Mouse (Mus musculus): Measurements from ENCODE around the gene Stac2. TPM values are rescaled to one million over a fixed set of nuclear protein-coding genes. Genes with fewer than 3 reads are reported as not detected.

Stac2 gene
- polyA plus RNA-seq, 1 experiment: 1.5 TPM

DNA sequence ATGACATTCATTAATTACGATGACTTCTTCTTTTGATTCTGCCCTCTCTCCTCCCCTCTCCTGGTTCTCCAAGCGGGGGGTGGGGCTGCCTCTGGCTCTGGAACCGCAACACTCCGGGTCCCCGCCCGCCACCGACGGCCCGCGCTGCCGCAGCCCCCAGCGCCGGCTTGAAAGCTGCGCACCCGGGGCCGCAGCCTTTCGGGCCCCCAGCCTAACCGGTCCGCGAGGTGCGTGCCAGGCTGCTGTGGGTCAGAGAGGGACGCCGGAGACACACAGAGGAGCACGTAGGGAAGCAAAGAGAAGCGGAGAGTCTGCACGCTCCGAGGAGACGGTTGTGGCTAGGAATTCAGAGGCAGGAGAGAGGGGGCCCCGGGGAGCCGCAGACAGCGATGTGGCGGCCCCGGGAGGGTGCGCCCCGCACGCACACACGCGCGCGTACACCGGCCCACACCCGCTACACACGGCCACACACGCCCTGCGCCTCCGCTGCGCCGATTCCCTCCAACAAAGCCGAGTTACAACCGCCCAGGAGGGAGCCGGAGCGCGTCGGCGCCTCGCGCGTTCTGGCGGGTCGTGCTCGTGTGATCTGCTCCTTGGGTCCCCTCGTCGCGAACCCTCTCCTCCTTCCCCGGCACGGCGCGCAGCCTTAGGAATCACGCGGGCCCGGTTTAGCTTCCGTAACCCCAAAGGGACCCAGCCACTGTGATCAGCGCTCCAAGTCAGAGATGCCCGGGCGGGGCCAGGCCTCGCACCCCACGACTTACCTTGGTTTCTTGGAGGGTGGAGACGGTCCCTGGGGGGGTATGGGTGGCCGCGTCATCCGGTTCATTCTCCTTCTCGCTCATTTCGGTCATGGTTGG is 903 bp downstream of the Stac2 start:
- H3K4me1 ChIP-seq: peaks cover 32% of the 10 kb centered on the region
- H3K27me3 ChIP-seq (replicated peaks): peaks cover 93% of the 10 kb centered on the region
- H3K4me3 ChIP-seq (replicated peaks): peak overlapping the region; percentile 82
- TF ChIP-seq GATA1 (IDR thresholded peaks at IDR 0.05; ENCODE audit: borderline replicate concordance, low read length) (no peak), FLI1 (IDR thresholded peaks at IDR 0.05; ENCODE audit: low read length) (no peak)
- H3K9me3 ChIP-seq: no peaks in the 10 kb centered on the region
- H3K36me3 ChIP-seq (replicated peaks; ENCODE audit: low read length): no peaks in the 10 kb centered on the region

DNA sequence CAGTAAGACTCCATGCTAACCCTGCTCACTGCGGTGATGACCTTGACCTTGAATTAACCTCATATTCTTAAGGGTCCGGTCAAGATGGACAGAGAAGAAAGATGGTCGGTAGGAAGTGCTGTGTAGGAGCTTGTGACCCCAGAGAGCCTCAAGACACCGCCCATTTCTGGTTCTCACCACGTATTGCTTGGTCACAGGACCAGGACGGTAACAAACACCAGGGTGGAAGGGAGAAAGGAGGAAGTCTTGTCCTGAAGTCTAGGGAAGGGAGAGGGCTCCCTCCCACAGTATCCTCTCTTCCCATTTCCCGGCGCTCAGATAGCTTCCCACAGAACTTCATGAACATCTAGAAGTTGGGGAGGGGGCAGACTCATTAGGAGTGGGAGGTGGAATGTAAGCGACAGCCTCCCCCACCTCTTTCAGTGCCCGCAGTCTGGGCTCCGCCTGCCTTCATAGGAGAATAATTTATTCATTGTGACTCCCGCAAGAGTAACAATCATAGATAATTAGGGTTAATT is 1.6 kb downstream of the Stac2 start:
- Histone ChIP-seq H3K4me3 (replicated peaks) (peak overlapping the region; percentile 82), H3K27me3 (replicated peaks) (peaks cover 90% of the 10 kb centered on the region), H3K4me1 (peaks cover 31% of the 10 kb centered on the region), H3K9me3 (no peaks in the 10 kb centered on the region), H3K36me3 (replicated peaks; ENCODE audit: low read length) (no peaks in the 10 kb centered on the region)
- TF ChIP-seq FLI1 (IDR thresholded peaks at IDR 0.05; ENCODE audit: low read length): no peak
- TF ChIP-seq GATA1 (IDR thresholded peaks at IDR 0.05; ENCODE audit: borderline replicate concordance, low read length): no peak

DNA sequence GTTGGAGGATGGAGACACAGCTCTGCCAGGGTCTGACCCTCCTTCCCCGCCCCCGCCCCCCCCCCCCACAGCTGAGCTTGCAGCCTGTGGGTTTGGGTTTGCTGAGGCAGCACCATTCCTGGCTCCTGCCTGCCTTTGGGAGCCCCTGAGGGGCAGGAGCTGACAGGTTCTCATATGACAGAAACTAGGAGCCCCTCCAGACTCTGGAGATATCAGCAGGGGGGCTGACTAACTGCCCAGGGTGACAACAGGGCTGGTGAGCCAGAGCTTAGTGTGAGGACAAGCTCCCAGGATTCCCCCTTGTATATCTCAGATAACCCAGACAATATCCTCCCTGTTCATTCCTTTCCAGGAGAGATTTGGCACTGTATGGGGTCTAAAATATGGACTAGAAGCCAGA is 2.3 kb downstream of the Stac2 start:
- Histone ChIP-seq H3K36me3 (replicated peaks; ENCODE audit: low read length) (no peaks in the 10 kb centered on the region), H3K9me3 (no peaks in the 10 kb centered on the region), H3K4me1 (peaks cover 31% of the 10 kb centered on the region), H3K4me3 (replicated peaks) (no peak overlapping the region), H3K27me3 (replicated peaks) (peaks cover 92% of the 10 kb centered on the region)
- TF ChIP-seq GATA1 (IDR thresholded peaks at IDR 0.05; ENCODE audit: borderline replicate concordance, low read length) (no peak), FLI1 (IDR thresholded peaks at IDR 0.05; ENCODE audit: low read length) (no peak)

DNA sequence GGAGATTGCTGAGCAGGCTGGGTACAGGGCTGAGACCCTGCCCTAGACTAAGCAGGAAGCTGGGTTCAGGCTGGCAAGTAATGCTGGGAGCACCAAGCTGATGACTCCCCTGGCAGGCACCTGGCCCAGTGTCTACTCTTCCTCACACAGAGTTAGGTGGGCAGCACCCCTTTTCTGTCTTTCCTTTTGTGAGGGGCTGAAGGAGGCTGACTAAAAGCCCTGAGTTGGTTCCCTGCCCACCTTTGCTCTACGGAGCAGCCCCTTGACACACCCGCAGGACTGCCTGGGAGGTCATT is 2.8 kb downstream of the Stac2 start:
- H3K4me1 ChIP-seq: peaks cover 31% of the 10 kb centered on the region
- H3K27me3 ChIP-seq (replicated peaks): peaks cover 91% of the 10 kb centered on the region
- TF ChIP-seq GATA1 (IDR thresholded peaks at IDR 0.05; ENCODE audit: borderline replicate concordance, low read length) (no peak), FLI1 (IDR thresholded peaks at IDR 0.05; ENCODE audit: low read length) (no peak)
- H3K9me3 ChIP-seq: 0 out of 2 replicates have a peak, but pooled peaks cover 3% of the 10 kb centered on the region
- H3K4me3 ChIP-seq (replicated peaks): no peak overlapping the region
- H3K36me3 ChIP-seq (replicated peaks; ENCODE audit: low read length): no peaks in the 10 kb centered on the region

DNA sequence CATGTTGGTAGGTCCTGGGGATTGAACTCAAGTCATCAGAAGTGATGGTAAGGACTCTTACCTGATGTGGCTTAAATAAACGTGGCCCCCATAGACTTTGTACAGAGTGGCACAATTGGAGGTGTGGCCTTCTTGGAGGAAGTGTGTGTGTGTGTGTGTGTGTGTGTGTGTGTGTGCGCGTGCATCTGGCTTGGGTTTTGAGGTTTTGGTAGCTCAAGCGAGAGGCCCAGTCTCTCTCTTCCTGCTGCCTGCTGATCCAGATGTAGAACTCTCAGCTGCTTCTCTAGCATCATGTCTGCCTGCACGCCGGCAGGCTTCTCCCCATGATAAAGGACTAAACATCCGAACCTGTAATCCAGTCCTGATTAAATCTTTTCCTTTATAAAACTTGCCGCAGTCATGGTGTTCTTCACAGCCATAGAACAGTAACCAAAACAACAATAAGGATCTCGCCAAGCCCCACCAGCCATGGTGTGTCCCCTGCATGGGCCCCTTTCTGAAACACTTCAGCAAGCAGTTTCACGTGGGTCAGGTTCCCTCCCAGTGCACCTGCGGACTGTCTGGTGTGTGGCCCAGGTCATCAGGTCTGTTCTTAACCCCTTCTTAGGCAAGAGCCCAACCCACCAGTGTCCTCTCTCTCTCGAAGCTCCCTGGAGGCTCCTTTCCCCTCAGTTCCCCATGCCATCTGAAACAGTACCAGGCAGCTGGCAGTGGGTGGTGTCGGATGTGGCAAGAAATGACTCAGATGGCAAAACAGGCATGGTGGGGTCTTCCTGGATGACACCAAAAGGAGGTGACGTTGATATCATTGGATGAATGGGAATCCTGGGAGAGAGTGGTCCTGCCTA is 3.4 kb downstream of the Stac2 start:
- H3K9me3 ChIP-seq: 0 out of 2 replicates have a peak, but pooled peaks cover 4% of the 10 kb centered on the region
- TF ChIP-seq GATA1 (IDR thresholded peaks at IDR 0.05; ENCODE audit: borderline replicate concordance, low read length): no peak
- TF ChIP-seq FLI1 (IDR thresholded peaks at IDR 0.05; ENCODE audit: low read length): no peak
- H3K4me1 ChIP-seq: peaks cover 31% of the 10 kb centered on the region
- H3K27me3 ChIP-seq (replicated peaks): peaks cover 88% of the 10 kb centered on the region
- no peaks in the 10 kb centered on the region for H3K36me3 ChIP-seq (replicated peaks; ENCODE audit: low read length)
- no peak overlapping the region for H3K4me3 ChIP-seq (replicated peaks)

DNA sequence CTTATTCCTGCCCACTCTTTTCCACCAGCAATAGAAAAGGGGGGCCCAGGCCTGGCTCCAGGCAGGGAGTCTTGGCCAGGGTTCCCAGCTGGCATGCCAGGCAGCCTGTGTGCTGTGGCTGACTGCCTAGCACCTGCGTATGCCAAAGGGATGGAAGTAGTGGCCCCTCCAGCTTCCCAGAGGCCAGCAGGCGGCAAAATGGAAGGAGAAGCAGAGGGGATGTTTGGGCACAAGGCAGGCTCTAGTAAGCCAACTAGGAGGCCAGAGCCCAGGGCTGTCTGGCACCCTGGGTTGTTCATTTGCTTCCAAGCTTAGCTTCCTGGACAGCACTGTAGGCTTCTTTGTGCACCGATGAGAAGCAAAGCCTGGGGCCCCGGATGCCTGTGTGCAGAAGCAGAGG is 5.5 kb downstream of the Stac2 start:
- Histone ChIP-seq H3K36me3 (replicated peaks; ENCODE audit: low read length) (no peaks in the 10 kb centered on the region), H3K4me1 (peaks cover 29% of the 10 kb centered on the region), H3K9me3 (0 out of 2 replicates have a peak, but pooled peaks cover 4% of the 10 kb centered on the region), H3K27me3 (replicated peaks) (peaks cover 83% of the 10 kb centered on the region), H3K4me3 (replicated peaks) (no peak overlapping the region)
- TF ChIP-seq GATA1 (IDR thresholded peaks at IDR 0.05; ENCODE audit: borderline replicate concordance, low read length): no peak
- no peak for TF ChIP-seq FLI1 (IDR thresholded peaks at IDR 0.05; ENCODE audit: low read length)

DNA sequence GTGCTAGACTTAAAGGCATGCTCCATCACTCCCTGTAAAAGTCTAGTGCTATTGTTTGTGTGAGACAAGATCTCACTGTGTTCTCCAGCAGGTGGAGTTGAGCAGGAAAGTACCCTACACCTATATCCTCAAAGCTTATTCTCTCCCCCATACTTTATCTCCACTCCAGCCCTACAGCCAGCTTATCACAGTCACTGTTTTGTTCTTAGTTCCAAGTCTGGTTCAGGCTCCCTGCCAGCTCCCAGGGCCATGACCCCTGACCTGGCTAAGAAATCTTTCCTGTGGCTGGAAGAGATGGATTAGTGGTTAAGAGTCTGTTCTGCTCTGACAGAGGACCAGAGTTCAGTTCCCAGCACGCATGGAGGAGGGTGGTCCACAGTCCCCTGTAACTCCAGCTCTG is 6.8 kb downstream of the Stac2 start:
- TF ChIP-seq GATA1 (IDR thresholded peaks at IDR 0.05; ENCODE audit: borderline replicate concordance, low read length) (no peak), FLI1 (IDR thresholded peaks at IDR 0.05; ENCODE audit: low read length) (no peak)

DNA sequence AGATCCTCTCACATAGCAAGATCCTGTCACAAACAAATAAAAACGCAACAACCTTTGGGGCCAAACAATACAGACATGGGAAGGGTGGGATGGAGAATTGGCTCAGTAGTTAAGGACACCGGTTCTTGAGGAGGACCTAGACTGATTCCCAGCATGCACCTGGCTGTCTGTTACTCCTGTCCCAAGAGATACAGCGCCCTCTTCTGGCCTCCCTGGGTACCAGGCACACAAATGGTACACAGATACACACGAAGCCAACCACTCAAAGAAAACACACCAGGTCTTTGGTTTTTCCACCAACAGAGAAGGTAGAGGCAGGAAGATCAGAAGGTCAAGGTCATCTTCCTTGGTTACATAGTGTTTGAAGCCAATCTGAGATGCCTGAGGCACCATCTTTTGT is 7.7 kb downstream of the Stac2 start:
- Histone ChIP-seq H3K4me1 (peaks cover 19% of the 10 kb centered on the region), H3K9me3 (0 out of 2 replicates have a peak, but pooled peaks cover 4% of the 10 kb centered on the region), H3K36me3 (replicated peaks; ENCODE audit: low read length) (no peaks in the 10 kb centered on the region), H3K4me3 (replicated peaks) (no peak overlapping the region), H3K27me3 (replicated peaks) (peaks cover 74% of the 10 kb centered on the region)
- TF ChIP-seq GATA1 (IDR thresholded peaks at IDR 0.05; ENCODE audit: borderline replicate concordance, low read length): no peak

More for the DNA sequence above, 6.8 kb downstream of the Stac2 start:
- H3K27me3 ChIP-seq (replicated peaks): peaks cover 77% of the 10 kb centered on the region
- H3K36me3 ChIP-seq (replicated peaks; ENCODE audit: low read length): no peaks in the 10 kb centered on the region
- 0 out of 2 replicates have a peak, but pooled peaks cover 4% of the 10 kb centered on the region for H3K9me3 ChIP-seq
- no peak overlapping the region for H3K4me3 ChIP-seq (replicated peaks)
- H3K4me1 ChIP-seq: peaks cover 20% of the 10 kb centered on the region

DNA sequence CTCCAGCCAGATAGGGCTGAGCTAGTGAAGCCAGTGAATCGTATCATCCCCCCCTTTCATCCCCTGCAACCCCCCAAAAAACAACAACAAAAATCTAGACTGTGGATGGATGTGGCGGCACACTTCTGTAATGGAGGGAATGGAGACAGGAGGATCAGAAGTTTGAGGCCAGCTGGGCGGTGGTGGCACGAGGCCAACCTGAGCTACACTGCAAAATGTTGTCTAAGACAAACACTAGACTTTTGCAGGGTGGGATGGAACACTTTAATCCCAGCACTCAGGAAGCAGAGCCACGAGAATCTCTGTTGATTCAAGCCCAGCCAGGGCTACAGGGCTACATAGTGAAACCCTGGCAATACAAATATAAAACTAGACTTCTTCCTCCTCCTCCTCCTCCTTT is 9.2 kb downstream of the Stac2 start:
- Histone ChIP-seq H3K27me3 (replicated peaks) (peaks cover 74% of the 10 kb centered on the region), H3K36me3 (replicated peaks; ENCODE audit: low read length) (no peaks in the 10 kb centered on the region)
- TF ChIP-seq GATA1 (IDR thresholded peaks at IDR 0.05; ENCODE audit: borderline replicate concordance, low read length) (no peak), FLI1 (IDR thresholded peaks at IDR 0.05; ENCODE audit: low read length) (no peak)

More for the DNA sequence above, 9.2 kb downstream of the Stac2 start:
- Histone ChIP-seq H3K4me1 (peaks cover 22% of the 10 kb centered on the region; the same call in 1 of the 2 replicates), H3K4me3 (replicated peaks) (no peak overlapping the region), H3K9me3 (0 out of 2 replicates have a peak, but pooled peaks cover 4% of the 10 kb centered on the region)
